Mouse (Mus musculus) liver, adult 2 months (tissue): ENCODE results near the gene Dok5. TPM values are rescaled to one million over a fixed set of nuclear protein-coding genes. Genes with fewer than 3 reads are reported as not detected.

ENCODE experiments used
- DNase-seq: peaks from one replicate; pipeline ENCODE4 v3.0.0-alpha.2; 2011; ENCODE audit warnings: low read depth, low spot score; ENCODE audit errors: extremely low read depth
- H3K27ac ChIP-seq: fragments of 200-500 bp; replicated peaks from 2 replicates; pipeline ENCODE4 v1.5.1; 2012; ENCODE audit warnings: low read depth, mild to moderate bottlenecking, control low read depth, inconsistent platforms, low read length; ENCODE audit not compliant: insufficient read depth
- H3K27me3 ChIP-seq: fragments of 200-500 bp; 2 replicates; pipeline ENCODE4 v1.6.1; 2012; ENCODE audit warnings: mild to moderate bottlenecking, moderate library complexity, low read length, inconsistent platforms; ENCODE audit not compliant: control insufficient read depth, insufficient read depth
- H3K36me3 ChIP-seq: fragments of 200-500 bp; 2 replicates; pipeline ENCODE4 v1.6.1; 2012; ENCODE audit warnings: low read length, inconsistent platforms; ENCODE audit not compliant: control insufficient read depth, insufficient read depth
- H3K4me1 ChIP-seq: fragments of 200-500 bp; 2 replicates; pipeline ENCODE4 v1.6.1; 2011; ENCODE audit warnings: low read length; ENCODE audit not compliant: control insufficient read depth, insufficient read depth
- H3K4me3 ChIP-seq: fragments of 200-500 bp; 2 replicates; pipeline ENCODE4 v1.5.1; 2011; ENCODE audit warnings: low read depth, mild to moderate bottlenecking, control low read depth, low read length, moderate library complexity; ENCODE audit not compliant: insufficient read depth
- H3K79me2 ChIP-seq: fragments of 200-500 bp; 2 replicates; pipeline ENCODE4 v1.6.1; 2012; ENCODE audit warnings: inconsistent platforms, mild to moderate bottlenecking, low read length, moderate library complexity; ENCODE audit not compliant: control insufficient read depth, insufficient read depth
- H3K9ac ChIP-seq: fragments of 200-500 bp; 2 replicates; pipeline ENCODE4 v1.6.1; 2012; ENCODE audit warnings: low read depth, mild to moderate bottlenecking, control low read depth, inconsistent platforms, low read length
- CTCF ChIP-seq: fragments of 200-500 bp; IDR thresholded peaks from 2 replicates; pipeline ENCODE4 v1.5.1; 2011; ENCODE audit warnings: low read depth, low read length, control low read depth
- POLR2A ChIP-seq: fragments of 200-500 bp; IDR thresholded peaks from 2 replicates; pipeline ENCODE4 v1.6.1; 2011; ENCODE audit warnings: low read length, control low read depth; ENCODE audit not compliant: insufficient read depth; ENCODE audit errors: extremely low read depth
- WGBS: fragments of 180-500 bp; shearing (Covaris S2); methylation state at CpG from one replicate; pipeline ENCODE4 v1.1.7; 2018; 5-methylcytosine and 5-hydroxymethylcytosine counted together
- polyA plus RNA-seq: library from polyadenylated mRNA; depleted of rRNA; stranded (reverse); fragments of >200 nt; gene quantifications from 2 replicates; pipeline ENCODE4 v1.2.3, GENCODE M21; 2012
- total RNA-seq: library from RNA; depleted of rRNA; stranded (reverse); fragments of >200 nt; gene quantifications from 2 replicates; pipeline ENCODE4 v1.2.3, GENCODE M21; 2014

Dok5 gene
- total and polyA plus RNA-seq, 2 experiments, result not detected

- H3K4me1 ChIP-seq, result no peaks in the 10 kb centered on the region
- H3K4me3 ChIP-seq, result no peak overlapping the region
- H3K36me3 ChIP-seq, result no peaks in the 10 kb centered on the region
- no peak for TF ChIP-seq CTCF
- TF ChIP-seq POLR2A, result no peak
- no peak overlapping the region for H3K27ac ChIP-seq
- DNase-seq, result no peak
- no peaks in the 10 kb centered on the region for H3K27me3 ChIP-seq
- no peaks in the 10 kb centered on the region for H3K79me2 ChIP-seq
- 86% methylated on average over 11 of the region's 11 CpGs for WGBS
- H3K9ac ChIP-seq, result no peak overlapping the region
These were observed 6.9 kb upstream of the Dok5 start for GRCm38 (mm10) chr2:170724716-170725115.

- DNase-seq, result no peak
- 75% methylated on average over 5 of the region's 5 CpGs for WGBS
- Histone ChIP-seq H3K36me3 (no peaks in the 10 kb centered on the region), H3K4me3 (no peak overlapping the region), H3K27ac (no peak overlapping the region), H3K9ac (no peak overlapping the region), H3K4me1 (no peaks in the 10 kb centered on the region), H3K27me3 (no peaks in the 10 kb centered on the region), H3K79me2 (no peaks in the 10 kb centered on the region)
- TF ChIP-seq CTCF (no peak), POLR2A (no peak)
These were observed 5.8 kb upstream of the Dok5 start for GRCm38 (mm10) chr2:170725796-170726195.

- H3K4me1 ChIP-seq, result no peaks in the 10 kb centered on the region
- no peak for DNase-seq
- H3K27ac ChIP-seq, result no peak overlapping the region
- no peak overlapping the region for H3K4me3 ChIP-seq
- H3K36me3 ChIP-seq, result no peaks in the 10 kb centered on the region
- no peak overlapping the region for H3K9ac ChIP-seq
- TF ChIP-seq POLR2A, result no peak
- TF ChIP-seq CTCF, result no peak
- no peaks in the 10 kb centered on the region for H3K79me2 ChIP-seq
- no peaks in the 10 kb centered on the region for H3K27me3 ChIP-seq
- WGBS, result 40% methylated on average over 6 of the region's 6 CpGs
These were observed 4.5 kb upstream of the Dok5 start for GRCm38 (mm10) chr2:170726996-170727710.

GRCm38 (mm10) chr2:170728864-170729263, 2.7 kb upstream of the Dok5 start:
- Histone ChIP-seq H3K79me2 (no peaks in the 10 kb centered on the region), H3K9ac (no peak overlapping the region), H3K27me3 (no peaks in the 10 kb centered on the region), H3K36me3 (no peaks in the 10 kb centered on the region), H3K27ac (no peak overlapping the region), H3K4me1 (no peaks in the 10 kb centered on the region), H3K4me3 (no peak overlapping the region)
- WGBS, result 88% methylated on average over 9 of the region's 9 CpGs
- no peak for DNase-seq
- TF ChIP-seq POLR2A (no peak), CTCF (no peak)

- no peak overlapping the region for H3K9ac ChIP-seq
These were observed 1.9 kb upstream of the Dok5 start for GRCm38 (mm10) chr2:170729661-170730060.

GRCm38 (mm10) chr2:170730136-170730535, 1.5 kb upstream of the Dok5 start:
- Histone ChIP-seq H3K4me1 (no peaks in the 10 kb centered on the region), H3K4me3 (no peak overlapping the region), H3K36me3 (no peaks in the 10 kb centered on the region), H3K79me2 (no peaks in the 10 kb centered on the region), H3K9ac (no peak overlapping the region), H3K27ac (no peak overlapping the region), H3K27me3 (no peaks in the 10 kb centered on the region)
- TF ChIP-seq POLR2A (no peak), CTCF (no peak)
- DNase-seq, result no peak
- 88% methylated on average over 8 of the region's 8 CpGs for WGBS

More at GRCm38 (mm10) chr2:170729661-170730060, 1.9 kb upstream of the Dok5 start:
- H3K4me1 ChIP-seq, result no peaks in the 10 kb centered on the region
- no peak overlapping the region for H3K27ac ChIP-seq
- WGBS, result 50% methylated on average over 2 of the region's 2 CpGs
- DNase-seq, result no peak
- no peaks in the 10 kb centered on the region for H3K27me3 ChIP-seq
- no peak overlapping the region for H3K4me3 ChIP-seq
- TF ChIP-seq POLR2A, result no peak
- no peak for TF ChIP-seq CTCF
- H3K36me3 ChIP-seq, result no peaks in the 10 kb centered on the region
- no peaks in the 10 kb centered on the region for H3K79me2 ChIP-seq
